Mouse (Mus musculus) urinary bladder, postnatal 36 days (tissue): ENCODE measurements around the gene Hist1h1d.
A peak's percentile ranks its signal among the peaks of the same experiment; 100 is the strongest.
"Not testable (repeated sequence)": the region's sequence is repeated elsewhere in the genome, so short reads cannot be mapped to it uniquely, and the experiment has no call there.

Source experiments
- DNase-seq, 2 experiments: peaks; one replicate each; pipeline ENCODE4 v3.0.0; 2022; ENCODE audit warnings: low spot score in 2 of 2, mixed read lengths in 1 of 2

Hist1h1d gene

DNA sequence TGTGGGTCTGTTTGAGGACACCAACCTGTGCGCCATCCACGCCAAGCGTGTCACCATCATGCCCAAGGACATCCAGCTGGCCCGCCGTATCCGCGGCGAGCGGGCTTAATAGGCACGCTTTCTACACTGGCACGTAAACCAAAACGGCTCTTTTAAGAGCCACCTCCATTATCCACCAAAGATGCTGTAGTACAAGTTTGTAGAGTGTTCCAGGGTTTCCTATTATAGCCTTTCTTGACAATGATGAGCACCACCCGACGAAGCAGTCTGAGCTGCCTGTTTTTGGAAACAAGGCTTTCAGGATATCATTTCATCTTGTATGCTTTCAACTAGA lies 8.3 kb upstream of the Hist1h1d start:
- DNase-seq = not testable (repeated sequence)

- no peak for DNase-seq
These were observed 6.4 kb upstream of the Hist1h1d start for GRCm38 (mm10) chr13:23546694-23547093.

- DNase-seq = no peak
These were observed 2.3 kb upstream of the Hist1h1d start for GRCm38 (mm10) chr13:23550761-23551145.

GRCm38 (mm10) chr13:23551146-23551834 lies 1.8 kb upstream of the Hist1h1d start, which contains the start of gene Hist1h4f:
Gene Hist1h4f (minus strand): TSS chr13:23551648.
- DNase-seq = peak; percentile 84

DNA sequence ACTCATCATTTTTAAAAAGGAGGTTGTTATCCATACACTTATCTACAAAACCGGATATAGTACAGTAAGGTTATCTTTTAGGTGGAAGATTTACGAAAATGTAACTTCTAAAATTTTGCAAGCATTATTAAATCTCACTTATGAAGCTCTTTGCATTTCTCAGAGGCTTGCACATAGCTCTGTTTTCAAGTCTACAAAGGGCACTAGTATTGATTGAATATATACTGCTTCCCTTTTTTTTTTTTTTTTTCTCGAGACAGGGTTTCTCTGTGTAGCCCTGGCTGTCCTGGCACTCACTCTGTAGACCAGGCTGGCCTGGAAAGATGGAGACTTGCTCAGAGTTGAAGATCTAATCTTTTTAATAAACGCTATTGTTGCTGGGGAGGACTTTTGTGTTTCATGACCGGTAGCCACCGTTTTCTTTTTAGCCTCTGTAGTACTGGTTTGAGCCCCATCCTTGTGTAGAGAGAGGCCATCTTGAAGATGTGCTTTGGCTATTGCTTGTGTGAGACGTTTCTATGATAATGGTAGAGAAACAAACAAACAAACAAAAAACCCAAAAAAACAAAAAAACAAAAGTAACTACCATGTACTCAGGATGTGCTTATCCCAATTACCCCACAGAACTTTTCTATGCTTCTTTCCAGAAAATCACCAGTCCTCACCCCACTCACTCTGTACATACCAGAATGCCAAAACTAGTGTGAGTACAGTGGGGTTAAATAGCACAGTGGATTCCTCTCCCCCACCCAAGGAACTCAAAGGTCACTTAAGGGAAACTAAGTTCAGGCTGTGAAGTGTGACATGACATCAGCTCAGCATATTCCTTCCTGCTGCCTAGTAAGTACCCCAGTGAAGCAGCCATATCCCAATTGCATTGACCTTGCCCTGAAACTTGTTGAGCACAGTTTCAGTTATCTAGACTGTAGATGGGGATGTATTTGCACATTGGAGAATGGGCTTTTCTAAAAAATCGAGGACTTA lies 839 bp upstream of the Hist1h1d start:
- DNase-seq = no peak

DNA sequence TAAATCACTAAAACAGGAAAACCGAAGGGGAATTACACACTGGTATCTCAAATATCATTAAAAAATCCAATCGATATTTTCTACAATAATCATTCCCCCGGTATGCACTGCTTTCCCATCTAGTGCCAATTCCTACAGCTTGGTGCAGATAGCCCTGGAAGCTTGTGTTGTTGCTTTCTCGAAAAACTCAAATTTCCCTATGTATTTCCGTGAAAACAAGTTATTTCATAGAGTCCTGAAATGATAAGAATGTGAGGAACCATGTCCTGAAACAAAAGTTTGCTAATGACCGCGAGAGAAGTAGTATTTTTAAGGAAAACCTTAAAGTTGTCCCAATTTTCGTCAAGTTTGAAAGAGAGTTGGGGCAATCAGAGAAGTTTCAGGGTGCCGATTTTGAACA lies 1.3 kb downstream of the Hist1h1d start:
- DNase-seq = no peak

DNA sequence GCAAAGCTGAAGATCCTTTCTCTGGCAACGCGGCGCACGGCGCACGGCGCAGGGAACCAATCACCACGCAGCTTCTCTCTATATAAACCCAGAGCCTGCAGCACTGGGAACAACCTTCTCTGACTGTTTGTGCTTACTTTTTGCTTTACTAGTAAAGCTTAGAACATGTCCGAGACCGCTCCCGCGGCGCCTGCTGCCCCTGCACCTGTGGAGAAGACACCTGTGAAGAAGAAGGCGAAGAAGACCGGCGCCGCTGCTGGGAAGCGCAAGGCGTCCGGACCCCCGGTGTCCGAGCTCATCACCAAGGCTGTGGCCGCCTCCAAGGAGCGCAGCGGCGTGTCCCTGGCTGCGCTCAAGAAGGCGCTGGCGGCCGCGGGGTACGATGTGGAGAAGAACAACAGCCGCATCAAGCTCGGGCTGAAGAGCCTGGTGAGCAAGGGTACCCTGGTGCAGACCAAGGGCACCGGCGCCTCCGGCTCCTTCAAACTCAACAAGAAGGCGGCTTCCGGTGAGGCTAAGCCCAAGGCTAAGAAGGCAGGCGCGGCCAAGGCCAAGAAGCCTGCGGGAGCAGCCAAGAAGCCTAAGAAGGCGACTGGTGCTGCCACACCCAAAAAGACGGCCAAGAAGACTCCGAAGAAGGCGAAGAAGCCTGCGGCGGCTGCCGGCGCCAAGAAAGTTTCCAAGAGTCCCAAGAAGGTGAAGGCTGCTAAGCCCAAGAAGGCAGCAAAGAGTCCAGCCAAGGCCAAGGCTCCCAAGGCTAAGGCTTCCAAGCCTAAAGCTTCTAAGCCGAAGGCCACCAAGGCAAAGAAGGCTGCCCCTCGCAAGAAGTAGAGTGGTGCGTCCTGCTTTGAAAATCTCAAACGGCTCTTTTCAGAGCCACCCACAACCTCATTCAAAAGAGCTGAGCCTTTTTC lies 2.1 kb downstream of the Hist1h1d start:
- DNase-seq = peak; percentile 69 to 79

- DNase-seq = peak; percentile 49 to 56
These were observed 2.9 kb downstream of the Hist1h1d start for GRCm38 (mm10) chr13:23555839-23556416.

GRCm38 (mm10) chr13:23556906-23557305 lies 3.8 kb downstream of the Hist1h1d start:
- no peak for DNase-seq

GRCm38 (mm10) chr13:23560699-23561098 lies 7.6 kb downstream of the Hist1h1d start:
- DNase-seq = not testable (repeated sequence)

- not testable (repeated sequence) for DNase-seq
These were observed 8.4 kb downstream of the Hist1h1d start for GRCm38 (mm10) chr13:23561531-23561882.

- DNase-seq = peak; percentile 90 to 94
These were observed 9.0 kb downstream of the Hist1h1d start, which contains the start of gene Hist1h3e for GRCm38 (mm10) chr13:23561883-23562659. Gene Hist1h3e (minus strand): TSS chr13:23562369.

DNA sequence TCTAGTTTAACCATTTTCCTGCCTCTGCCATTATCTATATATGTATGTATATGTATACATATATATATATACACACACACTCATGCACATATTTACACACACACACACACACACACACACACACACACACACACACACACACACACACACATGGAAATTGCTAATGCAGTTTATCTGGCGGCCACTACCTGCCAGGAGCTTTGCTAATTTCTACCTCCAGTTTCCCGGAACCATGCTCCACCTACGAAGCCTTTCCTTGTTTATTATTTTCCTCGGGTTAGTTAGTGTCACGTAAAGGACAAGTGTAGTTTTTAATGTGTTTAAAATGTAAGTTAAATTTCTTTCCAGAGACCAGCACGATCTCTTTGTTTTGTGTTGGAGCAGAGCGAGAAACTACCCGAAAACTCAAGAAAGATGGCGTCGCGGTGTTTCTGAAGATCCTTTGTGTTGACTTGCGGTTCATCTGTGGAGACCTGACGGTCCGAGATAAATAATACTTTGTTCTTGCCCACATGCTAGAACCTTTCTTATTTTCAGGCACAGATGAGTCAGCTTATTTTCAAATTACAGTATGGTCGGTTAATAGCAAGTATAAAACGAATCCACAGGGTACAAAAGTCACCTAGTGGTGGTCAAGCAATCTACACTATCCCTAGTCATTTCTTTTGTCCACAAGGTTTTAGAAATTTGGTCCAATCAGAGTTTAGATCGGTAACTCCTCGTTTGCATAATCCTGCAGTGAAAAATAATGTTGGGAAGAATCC lies 9.8 kb downstream of the Hist1h1d start:
- DNase-seq = no peak

- no peak for DNase-seq
These were observed 11.4 kb downstream of the Hist1h1d start for GRCm38 (mm10) chr13:23564482-23564881.

GRCm38 (mm10) chr13:23570261-23571021 lies 17.4 kb downstream of the Hist1h1d start:
- DNase-seq = not testable (repeated sequence)

GRCm38 (mm10) chr13:23571022-23571503 lies 18.0 kb downstream of the Hist1h1d start, which contains the start of the genes Hist1h2ae and Hist1h2bg:
Gene Hist1h2ae (minus strand): TSS chr13:23571220.
Gene Hist1h2bg (plus strand): TSS chr13:23571396.
- peak in 1 of 2 experiments; percentile 54 for DNase-seq

GRCm38 (mm10) chr13:23571504-23572217 lies 18.6 kb downstream of the Hist1h1d start:
- DNase-seq = not testable (repeated sequence)
